Mouse (Mus musculus): Measurements from ENCODE around the gene Mast1.

Gene Mast1

DNA sequence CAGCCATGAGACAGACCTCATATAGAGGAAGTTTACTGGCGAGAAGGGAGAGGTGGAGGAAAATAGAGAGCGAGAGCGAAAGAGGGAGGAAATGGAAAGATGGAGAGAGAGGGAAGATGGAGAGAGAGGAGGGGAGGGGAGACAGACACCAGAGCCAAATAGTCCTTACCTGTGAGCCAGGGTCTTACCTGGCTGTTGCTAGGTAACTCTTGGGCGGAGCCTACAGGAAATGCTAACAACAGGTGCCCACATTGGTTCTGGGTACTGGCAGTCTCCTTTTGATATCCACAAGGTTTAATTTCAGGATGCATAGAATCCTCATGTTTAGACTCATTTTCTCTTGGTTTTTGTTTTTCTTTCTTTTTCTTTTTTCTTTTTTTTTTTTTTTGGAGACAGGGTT is 64.1 kb downstream of the Mast1 start:
- no peak for DNase-seq (ENCODE audit: low spot score in 2 of 2)

DNA sequence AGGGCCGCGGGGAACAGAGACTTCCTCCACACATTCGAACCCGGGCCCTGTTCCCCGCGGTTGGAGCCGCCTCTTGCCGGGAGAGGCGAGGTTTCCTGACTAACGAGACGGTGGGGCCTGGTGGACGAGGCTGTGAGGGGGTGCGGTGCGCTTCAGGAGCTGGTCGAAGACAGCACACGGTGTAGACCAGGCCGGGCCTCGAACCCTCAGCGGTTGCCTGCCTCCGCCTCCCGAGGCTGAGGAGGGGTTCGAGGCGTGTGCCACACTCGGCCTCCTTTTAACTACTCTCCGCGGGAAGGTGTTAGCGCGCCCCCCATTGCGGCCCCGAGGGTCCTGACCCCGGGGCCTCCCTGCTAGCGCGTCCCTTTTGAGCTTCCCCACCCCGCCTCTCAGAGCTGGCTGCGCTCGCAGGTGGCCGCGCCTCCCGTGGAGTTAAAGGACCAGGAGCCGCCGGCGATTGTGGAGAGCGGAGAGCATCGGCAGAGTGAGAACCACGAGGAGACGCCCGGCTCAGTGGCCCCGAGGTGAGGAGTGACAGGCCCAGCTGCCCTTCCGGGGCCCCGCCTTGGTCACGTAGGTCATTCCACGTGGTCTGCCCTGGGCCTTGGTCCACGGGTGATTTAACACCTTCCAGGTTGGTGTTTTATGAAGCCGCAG is 64.7 kb downstream of the Mast1 start:
- no peak for DNase-seq (ENCODE audit: low spot score in 2 of 2)

DNA sequence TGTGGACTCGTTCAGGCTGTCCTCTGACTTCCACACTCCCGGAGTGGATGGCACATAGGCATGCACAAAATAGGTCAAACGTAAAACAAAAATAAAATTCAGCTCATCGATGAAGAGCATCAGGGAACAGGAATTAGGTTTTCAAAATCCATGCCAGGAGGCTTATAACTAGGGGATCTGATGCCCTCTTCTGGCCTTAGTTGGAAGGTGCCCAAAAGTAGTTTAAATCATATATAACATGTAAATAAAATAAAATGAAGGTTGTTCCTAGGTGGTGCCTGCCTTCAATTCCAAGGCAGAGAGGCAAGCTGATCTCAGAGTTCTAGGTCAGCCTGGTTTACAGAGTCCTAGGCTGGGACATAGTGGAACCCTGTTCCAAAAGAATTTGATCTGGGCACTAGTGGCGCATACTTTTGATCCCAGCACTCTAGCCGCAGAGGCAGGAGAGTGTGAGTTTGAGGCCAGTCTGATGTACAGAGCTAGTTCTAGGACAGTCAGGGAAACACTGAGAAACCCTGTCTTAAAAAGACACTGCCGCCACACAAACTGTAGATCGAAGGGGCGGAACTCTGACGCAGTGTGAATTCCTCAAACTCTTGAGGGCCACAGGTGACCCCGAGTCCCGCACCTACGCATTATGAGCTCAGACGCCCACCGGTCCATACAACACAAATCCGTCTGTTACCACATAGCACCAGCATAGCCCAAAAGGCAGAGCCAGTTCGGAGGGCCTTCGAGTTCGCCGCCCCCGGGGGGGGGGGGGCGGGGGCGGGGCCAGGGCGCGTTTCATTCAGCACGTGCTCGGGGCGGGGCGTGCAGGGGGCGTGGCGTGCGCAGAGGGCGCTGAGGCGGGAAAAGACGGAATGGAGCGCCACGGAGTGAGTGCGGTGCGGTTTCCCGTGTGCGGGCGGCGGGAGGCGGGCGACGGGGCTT is 65.5 kb downstream of the Mast1 start, which contains the start of gene Syce2:
TSS of gene Syce2 (plus strand) at position 736 of the 933 bp plus-strand sequence.
- DNase-seq (ENCODE audit: low spot score in 2 of 2): no peak

Data from frontal cortex, postnatal 25 days (tissue).